Mouse (Mus musculus): Measurements from ENCODE around the gene Gadd45b. TPM values are rescaled to one million over a fixed set of nuclear protein-coding genes. Genes with fewer than 3 reads are reported as not detected.

Gadd45b gene
- polyA plus RNA-seq, 1 experiment from 2014 or later: 62.2 TPM

DNA sequence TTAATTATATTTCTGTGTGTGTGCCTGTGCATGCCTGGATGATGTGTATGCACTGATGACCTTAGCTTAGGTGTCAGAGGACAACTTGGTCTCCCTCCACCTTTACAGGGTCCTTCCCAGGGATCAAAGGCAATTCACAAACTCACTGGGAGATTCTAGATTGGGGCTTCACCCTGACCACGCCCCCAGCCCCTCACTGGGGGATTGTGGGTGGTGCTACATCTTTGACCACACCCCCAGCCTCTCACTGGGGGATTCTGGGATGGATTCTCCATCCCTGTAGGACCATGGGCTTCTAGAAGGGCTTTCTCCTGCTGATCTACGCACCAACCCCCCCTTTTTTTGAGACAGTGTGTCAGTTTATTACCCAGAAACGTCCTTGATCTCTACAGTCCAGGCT is 4.4 kb upstream of the Gadd45b start:
- H3K36me3 ChIP-seq (ENCODE audit: control insufficient read depth, insufficient read depth, low read length): no peaks in the 10 kb centered on the region
- H3K9ac ChIP-seq (ENCODE audit: low read length): no peak overlapping the region
- H3K9me3 ChIP-seq (ENCODE audit: control insufficient read depth, low read length): no peaks in the 10 kb centered on the region
- H3K27ac ChIP-seq (replicated peaks): no peak overlapping the region
- ATAC-seq (ENCODE audit: low FRiP score, low TSS enrichment) (no peak), DNase-seq (ENCODE audit: low spot score) (no peak)
- TF ChIP-seq CTCF (IDR thresholded peaks at IDR 0.05; ENCODE audit: low read depth) (no peak), EP300 (optimal IDR thresholded peaks at IDR 0.05) (no peak)
- H3K27me3 ChIP-seq (ENCODE audit: control insufficient read depth, insufficient read depth, low read length): no peaks in the 10 kb centered on the region
- WGBS: 50% methylated on average over 3 of the region's 3 CpGs
- peaks cover 3% of the 10 kb centered on the region; the same call in 1 of the 2 replicates for H3K4me1 ChIP-seq (replicated peaks; ENCODE audit: control insufficient read depth, insufficient read depth)
- no peak overlapping the region for H3K4me2 ChIP-seq (replicated peaks; ENCODE audit: low read depth)
- H3K4me3 ChIP-seq (ENCODE audit: low read depth, low read length): no peak overlapping the region

- peak overlapping the region; percentile 64 for H3K9ac ChIP-seq (ENCODE audit: low read length)
- peak overlapping the region; percentile 93 for H3K27ac ChIP-seq (replicated peaks)
- H3K27me3 ChIP-seq (ENCODE audit: control insufficient read depth, insufficient read depth, low read length): no peaks in the 10 kb centered on the region
- peak overlapping the region; percentile 52 for H3K4me3 ChIP-seq (ENCODE audit: low read depth, low read length)
- WGBS: 1% methylated on average over 48 of the region's 48 CpGs
- ATAC-seq (ENCODE audit: low FRiP score, low TSS enrichment) (peak; percentile 60), DNase-seq (ENCODE audit: low spot score) (peak; percentile 93)
- no peaks in the 10 kb centered on the region for H3K36me3 ChIP-seq (ENCODE audit: control insufficient read depth, insufficient read depth, low read length)
- no peaks in the 10 kb centered on the region for H3K9me3 ChIP-seq (ENCODE audit: control insufficient read depth, low read length)
- peaks cover 9% of the 10 kb centered on the region for H3K4me1 ChIP-seq (replicated peaks; ENCODE audit: control insufficient read depth, insufficient read depth)
- TF ChIP-seq CTCF (IDR thresholded peaks at IDR 0.05; ENCODE audit: low read depth): peak; percentile 92
- TF ChIP-seq EP300 (optimal IDR thresholded peaks at IDR 0.05): no peak
- H3K4me2 ChIP-seq (replicated peaks; ENCODE audit: low read depth): peak overlapping the region; percentile 91
Observed at GRCm38 (mm10) chr10:80928586-80929298, 1.1 kb upstream of the Gadd45b start.

GRCm38 (mm10) chr10:80930361-80931152 is 684 bp downstream of the Gadd45b start:
- ATAC-seq (ENCODE audit: low FRiP score, low TSS enrichment): no peak

DNA sequence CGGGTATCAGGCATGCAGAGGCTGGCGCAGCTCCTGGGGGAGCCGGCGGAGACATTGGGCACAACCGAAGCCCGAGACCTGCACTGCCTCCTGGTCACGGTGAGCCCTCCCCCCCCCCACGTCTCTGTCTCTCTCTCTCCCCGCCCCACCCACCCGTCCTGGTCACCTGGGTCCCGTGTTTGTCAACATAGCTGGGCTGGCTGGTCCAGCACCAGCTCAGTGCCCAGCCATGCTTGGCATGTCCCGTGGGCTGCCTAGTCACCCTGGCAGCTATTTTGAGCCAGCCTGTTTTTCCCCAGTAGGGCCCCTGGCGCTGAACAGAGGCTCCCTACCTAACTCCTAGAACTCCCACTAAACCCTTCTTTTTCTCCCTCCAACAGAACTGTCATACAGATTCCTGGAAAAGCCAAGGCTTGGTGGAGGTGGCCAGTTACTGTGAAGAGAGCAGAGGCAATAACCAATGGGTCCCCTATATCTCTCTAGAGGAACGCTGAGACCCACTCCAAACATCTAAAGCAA is 1.3 kb downstream of the Gadd45b start:
- no peak for ATAC-seq (ENCODE audit: low FRiP score, low TSS enrichment)
- Histone ChIP-seq H3K27ac (replicated peaks) (peak overlapping the region; percentile 75; the same call in 1 of the 2 replicates), H3K4me2 (replicated peaks; ENCODE audit: low read depth) (peak overlapping the region; percentile 94), H3K9me3 (ENCODE audit: control insufficient read depth, low read length) (no peaks in the 10 kb centered on the region), H3K36me3 (ENCODE audit: control insufficient read depth, insufficient read depth, low read length) (no peaks in the 10 kb centered on the region), H3K4me1 (replicated peaks; ENCODE audit: control insufficient read depth, insufficient read depth) (peaks cover 14% of the 10 kb centered on the region), H3K9ac (ENCODE audit: low read length) (peak overlapping the region; percentile 85), H3K27me3 (ENCODE audit: control insufficient read depth, insufficient read depth, low read length) (no peaks in the 10 kb centered on the region), H3K4me3 (ENCODE audit: low read depth, low read length) (peak overlapping the region; percentile 81)
- peak; percentile 59 for DNase-seq (ENCODE audit: low spot score)
- WGBS: 26% methylated on average over 14 of the region's 14 CpGs
- TF ChIP-seq EP300 (optimal IDR thresholded peaks at IDR 0.05): no peak
- TF ChIP-seq CTCF (IDR thresholded peaks at IDR 0.05; ENCODE audit: low read depth): no peak

More at GRCm38 (mm10) chr10:80930361-80931152, 684 bp downstream of the Gadd45b start:
- no peaks in the 10 kb centered on the region for H3K9me3 ChIP-seq (ENCODE audit: control insufficient read depth, low read length)
- 2% methylated on average over 45 of the region's 45 CpGs for WGBS
- no peaks in the 10 kb centered on the region for H3K27me3 ChIP-seq (ENCODE audit: control insufficient read depth, insufficient read depth, low read length)
- H3K36me3 ChIP-seq (ENCODE audit: control insufficient read depth, insufficient read depth, low read length): no peaks in the 10 kb centered on the region
- peak overlapping the region; percentile 81 for H3K4me3 ChIP-seq (ENCODE audit: low read depth, low read length)
- H3K4me2 ChIP-seq (replicated peaks; ENCODE audit: low read depth): peak overlapping the region; percentile 94
- DNase-seq (ENCODE audit: low spot score): peak; percentile 54
- TF ChIP-seq CTCF (IDR thresholded peaks at IDR 0.05; ENCODE audit: low read depth): no peak
- TF ChIP-seq EP300 (optimal IDR thresholded peaks at IDR 0.05): no peak
- peak overlapping the region; percentile 80 for H3K27ac ChIP-seq (replicated peaks)
- peak overlapping the region; percentile 85 for H3K9ac ChIP-seq (ENCODE audit: low read length)
- peaks cover 11% of the 10 kb centered on the region for H3K4me1 ChIP-seq (replicated peaks; ENCODE audit: control insufficient read depth, insufficient read depth)

DNA sequence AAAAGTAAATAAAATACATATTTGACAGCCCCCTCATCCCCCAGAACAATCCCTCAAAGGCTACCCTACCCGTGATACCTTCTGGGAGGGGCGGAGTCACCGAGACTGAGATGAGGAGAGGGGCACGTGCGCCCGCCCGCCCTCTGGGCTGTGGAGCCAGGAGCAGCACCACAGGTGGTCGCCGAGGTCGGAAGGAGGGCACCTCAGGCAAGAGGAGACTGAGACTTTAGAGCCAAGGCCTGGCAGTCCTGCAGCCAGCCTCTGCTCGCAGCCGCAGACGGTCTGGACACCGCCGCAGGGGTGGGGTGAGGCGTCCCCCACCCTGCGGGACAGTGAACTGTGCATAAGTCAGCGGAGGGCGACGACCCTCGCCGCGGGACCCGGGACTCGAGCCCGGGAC is 1.8 kb downstream of the Gadd45b start:
- 11% methylated on average over 26 of the region's 26 CpGs for WGBS

More for the DNA sequence above, 1.8 kb downstream of the Gadd45b start:
- Histone ChIP-seq H3K36me3 (ENCODE audit: control insufficient read depth, insufficient read depth, low read length) (no peaks in the 10 kb centered on the region), H3K4me2 (replicated peaks; ENCODE audit: low read depth) (peak overlapping the region; percentile 94), H3K27me3 (ENCODE audit: control insufficient read depth, insufficient read depth, low read length) (no peaks in the 10 kb centered on the region), H3K4me1 (replicated peaks; ENCODE audit: control insufficient read depth, insufficient read depth) (peaks cover 19% of the 10 kb centered on the region), H3K9ac (ENCODE audit: low read length) (peak overlapping the region; percentile 85; the same call in 1 of the 2 replicates), H3K9me3 (ENCODE audit: control insufficient read depth, low read length) (no peaks in the 10 kb centered on the region), H3K27ac (replicated peaks) (peak overlapping the region; percentile 75), H3K4me3 (ENCODE audit: low read depth, low read length) (peak overlapping the region; percentile 81)
- DNase-seq (ENCODE audit: low spot score): no peak
- ATAC-seq (ENCODE audit: low FRiP score, low TSS enrichment): no peak
- no peak for TF ChIP-seq CTCF (IDR thresholded peaks at IDR 0.05; ENCODE audit: low read depth)
- TF ChIP-seq EP300 (optimal IDR thresholded peaks at IDR 0.05): no peak

All from stomach, postnatal 0 days (tissue).